Mouse (Mus musculus) CH12.LX (cell line): ENCODE data around the gene Sf3a3. TPM values are rescaled to one million over a fixed set of nuclear protein-coding genes. Genes with fewer than 3 reads are reported as not detected.
A peak's percentile ranks its signal among the peaks of the same experiment; 100 is the strongest.

Source experiments
- DNase-seq: peaks from one replicate; pipeline ENCODE4 v3.0.0-alpha.2; 2013; ENCODE audit errors: extremely low read depth
- H3K27ac ChIP-seq: 2 replicates; pipeline ENCODE4 v1.5.1; 2012; ENCODE audit warnings: low read depth, mild to moderate bottlenecking, control low read depth, moderate library complexity; ENCODE audit not compliant: insufficient read depth
- H3K27me3 ChIP-seq: replicated peaks from 2 replicates; pipeline ENCODE3; 2012; ENCODE audit warnings: inconsistent platforms
- H3K36me3 ChIP-seq, 2 experiments: replicated peaks in 1 of 2; 2 replicates each; pipeline versions ENCODE3 to v1.6.1; 2012; ENCODE audit warnings: inconsistent platforms in 1 of 2, low read length in 1 of 2, mild to moderate bottlenecking in 1 of 2, mixed read lengths in 1 of 2, moderate library complexity in 1 of 2; ENCODE audit not compliant: control insufficient read depth in 1 of 2, insufficient read depth in 1 of 2
- H3K4me1 ChIP-seq, 2 experiments: 2 replicates each; pipeline ENCODE4 v1.6.1; 2012; ENCODE audit warnings: inconsistent platforms in 1 of 2, moderate library complexity in 1 of 2; ENCODE audit not compliant: insufficient read depth in 2 of 2, control insufficient read depth in 1 of 2
- H3K4me2 ChIP-seq: 2 replicates; pipeline ENCODE4 v1.6.1; 2012; ENCODE audit warnings: low read depth, mild to moderate bottlenecking, control low read depth; ENCODE audit not compliant: poor library complexity, insufficient read depth, severe bottlenecking
- H3K4me3 ChIP-seq, 3 experiments: fragments of 150-350 bp in 1 of 3; sonication (generic) in 1 of 3; replicated peaks in 1 of 3; 2 replicates each; pipeline versions ENCODE3 to v1.5.1; 2011 to 2012; ENCODE audit warnings: low read depth in 2 of 3, low read length in 2 of 3, mild to moderate bottlenecking in 2 of 3, moderate library complexity in 2 of 3, control low read depth in 1 of 3, improper control_type of control experiment in 1 of 3, inconsistent platforms in 1 of 3, mixed read lengths in 1 of 3; ENCODE audit not compliant: poor library complexity in 1 of 3
- H3K79me2 ChIP-seq: replicated peaks from 2 replicates; pipeline ENCODE4 v1.6.1; 2012; ENCODE audit warnings: mild to moderate bottlenecking, moderate library complexity; ENCODE audit not compliant: control insufficient read depth, poor library complexity, insufficient read depth, severe bottlenecking; ENCODE audit errors: extremely low read depth
- H3K9ac ChIP-seq: 2 replicates; pipeline ENCODE4 v1.6.1; 2012; ENCODE audit warnings: low read depth, mild to moderate bottlenecking, control low read depth, moderate library complexity; ENCODE audit not compliant: insufficient read depth
- H3K9me3 ChIP-seq: replicated peaks from 2 replicates; pipeline ENCODE3; 2012; ENCODE audit warnings: low read length, inconsistent platforms, mixed read lengths
- BHLHE40 ChIP-seq: IDR thresholded peaks from 2 replicates; pipeline ENCODE4 v1.6.1; 2011; ENCODE audit warnings: mild to moderate bottlenecking, low read depth, low read length, improper control_type of control experiment
- CHD1 ChIP-seq: IDR thresholded peaks from 2 replicates; pipeline ENCODE4 v1.6.1; 2012; ENCODE audit warnings: low read depth, low read length, improper control_type of control experiment, inconsistent platforms
- CTCF ChIP-seq, 2 experiments: IDR thresholded peaks in 1 of 2; conservative IDR thresholded peaks in 1 of 2; 2 replicates each; pipeline ENCODE4 v1.5.1; 2011 to 2012; ENCODE audit warnings: low read depth in 2 of 2, low read length in 2 of 2, improper control_type of control experiment in 1 of 2, inconsistent platforms in 1 of 2, mild to moderate bottlenecking in 1 of 2, moderate library complexity in 1 of 2
- E2F4 ChIP-seq: IDR thresholded peaks from 2 replicates; pipeline ENCODE4 v1.6.1; 2011; ENCODE audit warnings: low read depth, low read length, improper control_type of control experiment; ENCODE audit not compliant: insufficient replicate concordance
- ELF1 ChIP-seq: IDR thresholded peaks from 2 replicates; pipeline ENCODE4 v1.6.1; 2014; ENCODE audit warnings: low read depth, mild to moderate bottlenecking, inconsistent platforms, low read length, improper control_type of control experiment
- GABPA ChIP-seq: IDR thresholded peaks from 2 replicates; pipeline ENCODE4 v1.6.1; 2012; ENCODE audit warnings: low read depth, low read length, improper control_type of control experiment, inconsistent platforms; ENCODE audit not compliant: insufficient replicate concordance
- HCFC1 ChIP-seq: IDR thresholded peaks from 2 replicates; pipeline ENCODE4 v1.6.1; 2012; ENCODE audit warnings: low read depth, mild to moderate bottlenecking, inconsistent platforms, low read length, improper control_type of control experiment
- IRF4 ChIP-seq: IDR thresholded peaks from 2 replicates; pipeline ENCODE4 v1.6.1; 2014; ENCODE audit warnings: low read depth, mild to moderate bottlenecking, inconsistent platforms, low read length, improper control_type of control experiment
- JUN ChIP-seq: IDR thresholded peaks from 2 replicates; pipeline ENCODE4 v1.6.1; 2011; ENCODE audit warnings: low read depth, mild to moderate bottlenecking, low read length, improper control_type of control experiment, moderate library complexity; ENCODE audit not compliant: insufficient read depth
- JUND ChIP-seq: conservative IDR thresholded peaks from 2 replicates; pipeline ENCODE4 v1.6.1; 2011; ENCODE audit warnings: low read depth, low read length, improper control_type of control experiment
- KAT2A ChIP-seq: IDR thresholded peaks from 2 replicates; pipeline ENCODE4 v1.6.1; 2012; ENCODE audit warnings: low read length, improper control_type of control experiment, inconsistent platforms; ENCODE audit not compliant: insufficient replicate concordance
- MAFK ChIP-seq: IDR thresholded peaks from 2 replicates; pipeline ENCODE4 v1.6.1; 2011; ENCODE audit warnings: low read length, improper control_type of control experiment; ENCODE audit not compliant: insufficient replicate concordance
- MAZ ChIP-seq: IDR thresholded peaks from 2 replicates; pipeline ENCODE4 v1.6.1; 2012; ENCODE audit warnings: low read depth, mild to moderate bottlenecking, inconsistent platforms, low read length, improper control_type of control experiment, moderate library complexity
- MEF2A ChIP-seq: IDR thresholded peaks from 2 replicates; pipeline ENCODE4 v1.6.1; 2014; ENCODE audit warnings: low read depth, mild to moderate bottlenecking, inconsistent platforms, low read length, improper control_type of control experiment, borderline replicate concordance
- MXI1 ChIP-seq: IDR thresholded peaks from 2 replicates; pipeline ENCODE4 v1.6.1; 2011; ENCODE audit warnings: mild to moderate bottlenecking, low read depth, low read length, improper control_type of control experiment
- MYC ChIP-seq: IDR thresholded peaks from 2 replicates; pipeline ENCODE4 v1.6.1; 2011; ENCODE audit warnings: low read depth, mild to moderate bottlenecking, improper control_type of control experiment, low read length
- NELFE ChIP-seq: IDR thresholded peaks from 2 replicates; pipeline ENCODE4 v1.6.1; 2011; ENCODE audit warnings: low read depth, low read length, improper control_type of control experiment
- NRF1 ChIP-seq: IDR thresholded peaks from 2 replicates; pipeline ENCODE4 v1.6.1; 2014; ENCODE audit warnings: low read depth, mild to moderate bottlenecking, inconsistent platforms, low read length, improper control_type of control experiment, moderate library complexity
- POLR2A ChIP-seq: IDR thresholded peaks from 2 replicates; pipeline ENCODE4 v1.6.1; 2011; ENCODE audit warnings: low read depth, mild to moderate bottlenecking, improper control_type of control experiment, low read length
- POLR2AphosphoS2 ChIP-seq: IDR thresholded peaks from 2 replicates; pipeline ENCODE4 v1.6.1; 2011; ENCODE audit warnings: low read depth, low read length, improper control_type of control experiment
- RAD21 ChIP-seq: IDR thresholded peaks from 2 replicates; pipeline ENCODE4 v1.6.1; 2011; ENCODE audit warnings: low read depth, mild to moderate bottlenecking, low read length, improper control_type of control experiment, moderate library complexity
- RCOR1 ChIP-seq: conservative IDR thresholded peaks from 2 replicates; pipeline ENCODE4 v1.6.1; 2012; ENCODE audit warnings: low read depth, mild to moderate bottlenecking, inconsistent platforms, low read length, improper control_type of control experiment
- SMC3 ChIP-seq: IDR thresholded peaks from 2 replicates; pipeline ENCODE4 v1.6.1; 2011; ENCODE audit warnings: low read depth, low read length, improper control_type of control experiment
- TBP ChIP-seq: conservative IDR thresholded peaks from 2 replicates; pipeline ENCODE4 v1.6.1; 2011; ENCODE audit warnings: low read depth, low read length, improper control_type of control experiment
- TCF12 ChIP-seq: IDR thresholded peaks from 2 replicates; pipeline ENCODE4 v1.6.1; 2014; ENCODE audit warnings: low read depth, mild to moderate bottlenecking, inconsistent platforms, low read length, improper control_type of control experiment
- UBTF ChIP-seq: IDR thresholded peaks from 2 replicates; pipeline ENCODE4 v1.6.1; 2012; ENCODE audit warnings: low read depth, mild to moderate bottlenecking, inconsistent platforms, low read length, improper control_type of control experiment, moderate library complexity
- USF1 ChIP-seq: IDR thresholded peaks from 2 replicates; pipeline ENCODE4 v1.6.1; 2014; ENCODE audit warnings: low read depth, mild to moderate bottlenecking, inconsistent platforms, low read length, improper control_type of control experiment
- USF2 ChIP-seq: conservative IDR thresholded peaks from 2 replicates; pipeline ENCODE4 v1.6.1; 2011; ENCODE audit warnings: low read depth, low read length, improper control_type of control experiment
- ZMIZ1 ChIP-seq: IDR thresholded peaks from 2 replicates; pipeline ENCODE4 v1.6.1; 2012; ENCODE audit warnings: low read depth, mild to moderate bottlenecking, inconsistent platforms, low read length, improper control_type of control experiment
- ZNF384 ChIP-seq: IDR thresholded peaks from 2 replicates; pipeline ENCODE4 v1.6.1; 2012; ENCODE audit warnings: low read depth, low read length, improper control_type of control experiment, inconsistent platforms
- dilution Hi-C: fragments of 300-500 bp; cut with MboI; formaldehyde crosslinking; loops from 2 replicates; pipeline ENCODE4 v1.14.3; 2020; ENCODE audit warnings: low sequenced_read_pairs; ENCODE audit not compliant: extremely low pct_unique_long_range_greater_than_20kb, extremely low pct_ligation_motif_present
- in situ Hi-C: fragments of 300-500 bp; cut with MboI; formaldehyde crosslinking; loops from 3 replicates; pipeline ENCODE4 v1.14.3; 2019; ENCODE audit warnings: low sequenced_read_pairs, low pct_ligation_motif_present, low pct_unique_long_range_greater_than_20kb, mixed read lengths
- polyA plus RNA-seq: library from polyadenylated mRNA; unstranded; fragments of >175 nt; gene quantifications from 2 replicates; pipeline ENCODE4 v1.2.1, GENCODE M21; 2012; ENCODE audit warnings: low read depth; ENCODE audit not compliant: insufficient read length
- total RNA-seq, 2 experiments: library from RNA; depleted of rRNA; stranded (reverse); fragments of 300-350 nt in 1 of 2; fragments of >200 nt in 1 of 2; gene quantifications; 2 replicates each; pipeline ENCODE4 v1.2.3; 2012 to 2014

Gene Sf3a3
- total and polyA plus RNA-seq, 3 experiments = 100 to 134 (median 122) TPM

DNA sequence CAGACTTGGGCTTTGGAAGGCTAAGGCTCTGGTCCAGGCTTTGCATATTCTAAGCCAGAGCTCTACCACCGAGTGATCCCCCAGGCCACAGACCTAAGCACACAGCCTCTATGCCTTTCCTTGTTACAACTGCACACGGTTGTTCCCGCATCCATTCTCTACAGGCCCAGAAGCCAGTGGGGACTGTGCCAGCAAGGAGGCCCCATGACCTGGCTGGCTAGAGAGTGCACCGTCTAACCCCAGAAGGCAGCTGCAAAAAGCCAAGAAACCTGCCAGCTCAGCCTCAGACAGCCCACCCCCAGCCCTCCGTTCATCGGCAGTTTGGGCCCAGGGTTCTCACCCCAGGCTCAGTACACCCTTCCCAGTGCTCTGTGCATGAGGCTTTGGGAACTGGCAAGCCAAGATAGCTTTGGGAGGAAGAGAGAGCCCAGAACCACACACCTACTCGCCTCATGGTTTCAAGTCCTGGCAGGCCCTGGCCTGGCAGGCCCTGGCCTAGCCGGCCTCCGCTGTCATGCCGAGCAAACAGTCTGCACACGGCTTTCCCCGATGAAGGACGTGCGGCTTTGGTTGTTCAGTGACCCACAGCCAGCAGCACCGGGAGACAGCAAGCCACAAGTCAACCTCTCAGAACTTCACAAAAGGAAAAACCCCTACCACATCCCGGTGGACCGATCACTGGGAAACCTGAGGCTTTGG lies 40.1 kb upstream of the Sf3a3 start:
- Histone ChIP-seq H3K36me3 (peaks cover 19 to 45% of the 10 kb centered on the region in 2 experiments), H3K79me2 (no peaks in the 10 kb centered on the region), H3K27me3 (no peaks in the 10 kb centered on the region), H3K4me2 (no peak overlapping the region)
- dilution Hi-C loops = no loop called here
- TF ChIP-seq SMC3 (no peak), TBP (no peak), MAFK (no peak), MXI1 (no peak), ELF1 (no peak), MYC (no peak), NELFE (no peak), GABPA (no peak), POLR2A (no peak), USF2 (no peak), IRF4 (no peak), NRF1 (no peak), CTCF (conservative IDR thresholded peaks at IDR 0.05 in 1 of 2, IDR thresholded peaks at IDR 0.05 in 1 of 2; ENCODE audit: low read depth in 2 of 2, low read length in 2 of 2) (no peak), MAZ (no peak), RAD21 (no peak)
- TF ChIP-seq, all 38 proteins: peak for 0
- no peak overlapping the region for H3K4me3 ChIP-seq
- no peak overlapping the region for H3K27ac ChIP-seq
- no peaks in the 10 kb centered on the region for H3K9me3 ChIP-seq
- H3K4me1 ChIP-seq = peaks cover 14 to 36% of the 10 kb centered on the region in 2 experiments
- in situ Hi-C loops = loop anchor here (10.0 kb wide), 2 partner anchors 450 to 730 kb away; no protein-coding TSS in a partner anchor
- DNase-seq = no peak
- H3K9ac ChIP-seq = no peak overlapping the region

DNA sequence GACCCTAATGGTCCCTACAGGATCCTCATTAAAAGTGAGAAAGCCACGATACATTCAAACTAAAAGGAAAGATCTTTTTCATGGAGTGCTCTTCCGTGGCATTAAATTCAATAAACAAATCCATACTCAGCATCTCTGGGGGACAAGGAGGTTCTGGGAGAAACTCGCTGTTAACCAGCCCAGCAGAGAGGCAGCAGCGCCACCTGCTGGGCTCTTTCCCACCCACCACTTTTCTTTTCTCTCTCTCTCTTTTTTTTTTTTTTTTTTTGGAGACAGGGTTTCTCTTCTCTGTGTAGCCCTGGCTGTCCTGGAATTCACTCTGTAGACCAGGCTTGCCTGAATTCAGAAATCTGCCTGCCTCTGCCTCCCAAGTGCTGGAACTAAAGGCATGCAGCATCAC lies 39.5 kb upstream of the Sf3a3 start:
- Histone ChIP-seq H3K9ac (no peak overlapping the region), H3K4me1 (peaks cover 14 to 36% of the 10 kb centered on the region in 2 experiments), H3K79me2 (no peaks in the 10 kb centered on the region), H3K9me3 (no peaks in the 10 kb centered on the region), H3K4me3 (no peak overlapping the region), H3K4me2 (no peak overlapping the region), H3K27me3 (no peaks in the 10 kb centered on the region), H3K36me3 (peaks cover 24 to 51% of the 10 kb centered on the region in 2 experiments), H3K27ac (no peak overlapping the region)
- peak; percentile 67 for DNase-seq
- in situ Hi-C loops = loop anchor here (10.0 kb wide), 2 partner anchors 450 to 730 kb away; no protein-coding TSS in a partner anchor
- dilution Hi-C loops = no loop called here
- TF ChIP-seq USF1 = no peak
- TF ChIP-seq NELFE = no peak
- TF ChIP-seq USF2 = no peak
- TF ChIP-seq TCF12 = no peak
- no peak for TF ChIP-seq JUND
- no peak for TF ChIP-seq UBTF
- no peak for TF ChIP-seq MXI1
- no peak for TF ChIP-seq ZMIZ1
- TF ChIP-seq ELF1 = no peak
- TF ChIP-seq MEF2A = no peak
- TF ChIP-seq POLR2AphosphoS2 = no peak
- no peak for TF ChIP-seq JUN
- TF ChIP-seq CTCF (conservative IDR thresholded peaks at IDR 0.05 in 1 of 2, IDR thresholded peaks at IDR 0.05 in 1 of 2; ENCODE audit: low read depth in 2 of 2, low read length in 2 of 2) = peak; percentile 67 to 82
- TF ChIP-seq RCOR1 = no peak
- no peak for TF ChIP-seq KAT2A
- TF ChIP-seq BHLHE40 = no peak
- TF ChIP-seq CHD1 = no peak
- no peak for TF ChIP-seq E2F4
- no peak for TF ChIP-seq POLR2A
- peak; percentile 97 for TF ChIP-seq ZNF384
- no peak for TF ChIP-seq HCFC1
- no peak for TF ChIP-seq NRF1
- TF ChIP-seq TBP = no peak
- TF ChIP-seq MAFK = no peak
